Mouse (Mus musculus) liver, postnatal 0 days (tissue): ENCODE data around the gene Rnps1. TPM values are rescaled to one million over a fixed set of nuclear protein-coding genes. Genes with fewer than 3 reads are reported as not detected.
A peak's percentile ranks its signal among the peaks of the same experiment; 100 is the strongest.
"Not testable (repeated sequence)": the region's sequence is repeated elsewhere in the genome, so short reads cannot be mapped to it uniquely, and the experiment has no call there.

ENCODE experiments used
- ATAC-seq: fragments of 200-750 bp; cut with Nextera tagmentation; 2 replicates; pipeline ENCODE4 v1.8.0; 2017; ENCODE audit warnings: mild to moderate bottlenecking, moderate library complexity
- DNase-seq: peaks from one replicate; pipeline ENCODE4 v3.0.0-alpha.2; 2016
- H3K27ac ChIP-seq: fragments of 300-500 bp; sonication (generic); 2 replicates; pipeline ENCODE4 v1.5.1; 2014; ENCODE audit warnings: antibody characterized with exemption, moderate library complexity, mild to moderate bottlenecking, low read depth
- H3K27me3 ChIP-seq: fragments of 300-500 bp; sonication (generic); 2 replicates; pipeline ENCODE4 v1.6.1; 2014; ENCODE audit warnings: low read length, control low read depth, mixed read lengths; ENCODE audit not compliant: insufficient read depth
- H3K36me3 ChIP-seq: fragments of 300-500 bp; sonication (generic); replicated peaks from 2 replicates; pipeline ENCODE4 v1.6.1; 2014; ENCODE audit warnings: mild to moderate bottlenecking, control low read depth, low read length, moderate library complexity, mixed read lengths; ENCODE audit not compliant: insufficient read depth
- H3K4me1 ChIP-seq: fragments of 300-500 bp; sonication (generic); 2 replicates; pipeline ENCODE4 v1.6.1; 2014; ENCODE audit warnings: antibody characterized with exemption, mild to moderate bottlenecking, control low read depth; ENCODE audit not compliant: insufficient read depth
- H3K4me2 ChIP-seq: fragments of 300-500 bp; sonication (generic); 2 replicates; pipeline ENCODE4 v1.6.1; 2014; ENCODE audit warnings: low read depth, mild to moderate bottlenecking, low read length, moderate library complexity, mixed read lengths
- H3K4me3 ChIP-seq: fragments of 300-500 bp; sonication (generic); 2 replicates; pipeline ENCODE4 v1.5.1; 2014; ENCODE audit warnings: low read depth, low read length
- H3K9ac ChIP-seq: fragments of 300-500 bp; sonication (generic); replicated peaks from 2 replicates; pipeline ENCODE4 v1.6.1; 2014; ENCODE audit warnings: mild to moderate bottlenecking, moderate library complexity
- H3K9me3 ChIP-seq: fragments of 300-500 bp; sonication (generic); 2 replicates; pipeline ENCODE4 v1.6.1; 2016; ENCODE audit warnings: mild to moderate bottlenecking, control low read depth, low read length, mixed read lengths
- CTCF ChIP-seq: sonication (generic); IDR thresholded peaks from 2 replicates; pipeline ENCODE4 v1.5.1; 2016; ENCODE audit warnings: antibody characterized with exemption, low read depth
- EP300 ChIP-seq: IDR thresholded peaks from 2 replicates; pipeline ENCODE4 v1.6.1; 2016; ENCODE audit warnings: antibody characterized with exemption, low read depth, mild to moderate bottlenecking
- WGBS: fragments of 180-500 bp; shearing (Covaris S2); extraction: QIAGEN DNeasy Blood & Tissue Kit; methylation state at CpG from one replicate; pipeline ENCODE4 v1.1.7; 2014; ENCODE audit not compliant: insufficient replicate concordance; 5-methylcytosine and 5-hydroxymethylcytosine counted together
- polyA plus RNA-seq: library from polyadenylated mRNA; unstranded; fragments of >200 nt; fragmentation: Nextera tagmentation; extraction: Ambion mirVana; gene quantifications from 2 replicates; pipeline ENCODE4 v1.2.1, GENCODE M21; 2015

Rnps1 gene
- polyA plus RNA-seq, 1 experiment from 2014 or later: 69.9 TPM

GRCm38 (mm10) chr17:24453372-24453771 lies 39.0 kb downstream of the Rnps1 start:
- ATAC-seq (no peak), DNase-seq (no peak)
- H3K9me3 ChIP-seq: no peaks in the 10 kb centered on the region
- H3K27ac ChIP-seq: peak overlapping the region; percentile 99; the same call in 1 of the 2 replicates
- peaks cover 16% of the 10 kb centered on the region for H3K4me1 ChIP-seq
- WGBS: 53% methylated on average over 2 of the region's 2 CpGs
- H3K27me3 ChIP-seq: no peaks in the 10 kb centered on the region
- peak overlapping the region; percentile 83 for H3K4me2 ChIP-seq
- no peak overlapping the region for H3K9ac ChIP-seq
- H3K4me3 ChIP-seq: no peak overlapping the region
- TF ChIP-seq EP300 (no peak), CTCF (no peak)
- H3K36me3 ChIP-seq: peaks cover 22% of the 10 kb centered on the region

DNA sequence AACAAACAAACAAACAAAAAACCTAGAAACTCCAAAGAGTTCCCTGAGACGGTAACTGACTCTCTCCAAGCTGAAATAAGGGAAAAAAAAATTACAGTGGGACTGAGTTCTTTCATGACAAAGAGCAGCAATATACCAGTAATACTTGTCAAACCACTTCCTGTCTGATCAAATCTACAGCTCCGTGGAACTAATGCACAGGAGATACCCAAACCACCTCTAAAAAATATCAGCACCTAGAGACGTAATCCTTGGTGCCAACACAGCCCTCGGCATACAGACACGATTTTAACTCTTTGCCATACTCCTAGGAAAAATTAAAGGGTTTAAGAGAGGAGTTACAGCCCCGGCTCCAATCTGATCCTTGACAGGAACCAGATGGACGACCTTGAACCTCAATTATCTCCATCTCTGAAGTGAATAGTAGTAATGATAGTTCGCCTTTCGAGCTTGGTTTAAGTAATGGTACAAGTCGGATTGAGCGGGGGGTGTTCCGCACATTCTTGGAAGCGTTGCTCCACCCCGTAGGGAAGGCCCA lies 39.9 kb downstream of the Rnps1 start:
- Histone ChIP-seq H3K4me2 (peak overlapping the region; percentile 83), H3K27ac (peak overlapping the region; percentile 99), H3K36me3 (peaks cover 14% of the 10 kb centered on the region), H3K4me1 (peaks cover 16% of the 10 kb centered on the region), H3K4me3 (peak overlapping the region; percentile 88), H3K9me3 (no peaks in the 10 kb centered on the region), H3K9ac (peak overlapping the region; percentile 97), H3K27me3 (no peaks in the 10 kb centered on the region)
- WGBS: 3% methylated on average over 14 of the region's 14 CpGs
- DNase-seq: no peak
- no peak for ATAC-seq
- TF ChIP-seq EP300 (no peak; the same call in 1 of the 2 replicates), CTCF (no peak)

- H3K4me1 ChIP-seq: peaks cover 16% of the 10 kb centered on the region
- ATAC-seq (peak; percentile 95), DNase-seq (peak; percentile 100)
- WGBS: under 1% methylated on average over 65 of the region's 67 CpGs
- no peak; the same call in 1 of the 2 replicates for TF ChIP-seq EP300
- TF ChIP-seq CTCF: peak; percentile 37
- H3K4me3 ChIP-seq: peak overlapping the region; percentile 88
- H3K27ac ChIP-seq: peak overlapping the region; percentile 99
- H3K9ac ChIP-seq: peak overlapping the region; percentile 97
- H3K27me3 ChIP-seq: no peaks in the 10 kb centered on the region
- peaks cover 9% of the 10 kb centered on the region for H3K36me3 ChIP-seq
- peak overlapping the region; percentile 83 for H3K4me2 ChIP-seq
- H3K9me3 ChIP-seq: no peaks in the 10 kb centered on the region
These were observed 40.6 kb downstream of the Rnps1 start for GRCm38 (mm10) chr17:24454756-24455522.

DNA sequence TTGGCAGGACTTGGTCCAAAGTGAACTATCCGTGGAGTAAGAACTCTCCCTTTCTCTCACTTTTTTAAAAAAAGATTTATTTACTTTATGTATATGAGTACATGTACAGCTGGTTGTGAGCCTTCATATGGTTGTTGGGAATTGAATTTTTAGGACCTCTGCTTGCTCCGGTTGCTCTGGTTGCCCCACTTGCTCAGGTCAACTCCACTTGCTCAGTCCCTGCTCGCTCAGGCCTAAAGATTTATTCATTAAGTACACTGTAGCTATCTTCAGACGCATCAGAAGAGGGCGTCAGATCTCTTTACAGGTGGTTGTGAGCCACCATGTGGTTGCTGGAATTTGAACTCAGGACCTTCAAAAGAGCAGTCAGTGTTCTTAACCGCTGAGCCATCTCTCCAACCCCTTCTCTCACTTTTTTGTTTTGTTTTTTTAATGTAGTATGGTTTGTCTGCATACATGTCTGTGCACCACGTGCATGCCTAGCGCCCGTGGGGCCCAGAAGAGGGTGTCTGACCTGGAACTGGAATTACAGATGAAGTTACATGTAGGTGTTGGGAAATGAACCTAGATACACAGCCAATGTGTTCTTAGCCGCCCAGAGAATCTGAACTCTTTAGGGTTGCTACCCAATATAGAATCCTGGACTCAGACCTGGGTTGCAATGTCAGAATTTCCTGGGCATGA lies 41.3 kb downstream of the Rnps1 start:
- Histone ChIP-seq H3K4me1 (peaks cover 16% of the 10 kb centered on the region), H3K4me3 (peak overlapping the region; percentile 21), H3K9ac (0 out of 2 replicates have a peak overlapping the region, but pooled peaks have one; percentile 27), H3K4me2 (peak overlapping the region; percentile 49; the same call in 1 of the 2 replicates), H3K27ac (peak overlapping the region; percentile 65)
- not testable (repeated sequence) for H3K9me3 ChIP-seq, DNase-seq, H3K27me3 ChIP-seq, H3K36me3 ChIP-seq
- peak; percentile 2; the same call in 1 of the 2 replicates for ATAC-seq
- 45% methylated on average over 10 of the region's 10 CpGs for WGBS

- Histone ChIP-seq H3K27ac (no peak overlapping the region), H3K4me2 (no peak overlapping the region), H3K36me3 (no peaks in the 10 kb centered on the region), H3K9ac (no peak overlapping the region), H3K27me3 (no peaks in the 10 kb centered on the region), H3K4me3 (no peak overlapping the region), H3K4me1 (no peaks in the 10 kb centered on the region; the same call in 1 of the 2 replicates), H3K9me3 (no peaks in the 10 kb centered on the region)
- peak; percentile 38; the same call in 1 of the 2 replicates for ATAC-seq
- 63% methylated on average over 2 of the region's 2 CpGs for WGBS
- TF ChIP-seq EP300 (no peak), CTCF (peak; percentile 72)
- peak; percentile 41 for DNase-seq
These were observed 47.2 kb downstream of the Rnps1 start for GRCm38 (mm10) chr17:24461580-24461979.

DNA sequence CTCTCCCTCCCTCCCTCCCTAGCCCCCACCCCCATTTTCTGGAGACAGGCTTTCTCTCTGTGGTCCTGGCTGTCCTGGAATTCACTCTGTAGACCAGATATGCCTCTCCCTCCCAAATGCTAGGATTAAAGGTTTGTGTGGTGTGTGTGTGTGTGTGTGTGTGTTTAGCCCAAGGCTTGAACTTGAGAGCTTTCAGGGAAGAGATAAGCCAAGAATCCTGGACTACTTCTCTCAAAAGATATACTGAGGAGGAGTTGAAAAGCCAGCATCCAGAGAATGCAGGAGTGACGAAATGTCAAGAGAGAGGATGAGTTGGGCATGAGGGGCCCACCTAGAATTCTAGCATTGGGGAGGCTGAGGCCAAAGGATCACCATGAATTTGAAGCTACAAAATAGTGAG lies 48.6 kb downstream of the Rnps1 start:
- 70% methylated on average over 1 of the region's 1 CpGs for WGBS
- ATAC-seq (no peak), DNase-seq (no peak)
- Histone ChIP-seq H3K4me3 (no peak overlapping the region), H3K9me3 (no peaks in the 10 kb centered on the region), H3K27me3 (no peaks in the 10 kb centered on the region), H3K9ac (no peak overlapping the region), H3K36me3 (no peaks in the 10 kb centered on the region), H3K4me2 (no peak overlapping the region), H3K4me1 (no peaks in the 10 kb centered on the region), H3K27ac (no peak overlapping the region)
- TF ChIP-seq EP300: no peak
- TF ChIP-seq CTCF: no peak
